Mouse (Mus musculus): Measurements from ENCODE around the gene Matn1.

DNA sequence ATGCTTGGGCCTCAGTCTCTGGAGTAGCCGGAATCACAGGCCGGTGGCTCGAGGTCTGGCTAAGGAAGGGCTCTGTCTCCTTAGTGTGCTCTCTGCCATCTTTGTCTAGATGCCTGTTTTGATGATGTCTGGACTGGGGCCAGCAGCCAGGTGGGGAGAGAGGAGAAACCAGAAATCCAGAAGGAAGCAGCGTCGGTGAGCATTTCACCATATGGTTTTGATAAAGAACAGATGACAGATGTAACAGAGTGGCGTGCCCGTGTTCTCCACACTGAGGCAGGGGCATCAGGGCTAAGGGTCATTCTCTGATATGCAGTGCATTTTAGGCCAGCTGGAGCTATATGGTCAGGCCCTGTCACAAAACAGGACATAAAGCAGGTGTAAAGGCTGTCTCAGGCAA is 43.4 kb upstream of the Matn1 start:
- TF ChIP-seq POLR2A (IDR thresholded peaks at IDR 0.05; ENCODE audit: borderline replicate concordance, insufficient read depth, low read length) (no peak), CTCF (IDR thresholded peaks at IDR 0.05; ENCODE audit: borderline replicate concordance, insufficient read depth, low read depth, low read length) (no peak)
